Mouse (Mus musculus): ENCODE measurements around the gene Mid1.
"Not testable (repeated sequence)": the region's sequence is repeated elsewhere in the genome, so short reads cannot be mapped to it uniquely, and the experiment has no call there.

- not testable (repeated sequence) for TF ChIP-seq CTCF, EP300 (IDR thresholded peaks at IDR 0.05; ENCODE audit: low read depth)
These were observed 317.7 kb downstream of the Mid1 start for GRCm38 (mm10) chrX:170002510-170003197.
